Mouse (Mus musculus) C2C12 (cell line): ENCODE data around the gene Srpk3.

Source experiments
- CEBPB ChIP-seq: IDR thresholded peaks from one replicate; pipeline ENCODE4 v1.6.1; 2011; ENCODE audit warnings: low read depth, mild to moderate bottlenecking, control low read depth, moderate library complexity
- CTCF ChIP-seq: IDR thresholded peaks from one replicate; pipeline ENCODE4 v1.5.1; 2011; ENCODE audit not compliant: control insufficient read depth, insufficient read depth, insufficient read length
- FOSL1 ChIP-seq: IDR thresholded peaks from one replicate; pipeline ENCODE4 v1.8.0; 2011; ENCODE audit warnings: mild to moderate bottlenecking, low read length; ENCODE audit not compliant: poor library complexity, insufficient read depth, severe bottlenecking
- MYOD1 ChIP-seq: IDR thresholded peaks from one replicate; pipeline ENCODE4 v1.6.1; 2011; ENCODE audit warnings: low read depth; ENCODE audit not compliant: control insufficient read depth, insufficient read length
- MYOG ChIP-seq: IDR thresholded peaks from one replicate; pipeline ENCODE4 v1.6.1; 2011; ENCODE audit not compliant: control insufficient read depth, insufficient read length; ENCODE audit errors: extremely low read depth
- USF1 ChIP-seq: IDR thresholded peaks from one replicate; pipeline ENCODE4 v1.6.1; 2011; ENCODE audit warnings: low read depth, mild to moderate bottlenecking, control low read depth, moderate library complexity

GRCm38 (mm10) chrX:73797511-73797910 lies 23.3 kb downstream of the Srpk3 start:
- TF ChIP-seq CTCF = no peak
- TF ChIP-seq MYOG = no peak
- no peak for TF ChIP-seq MYOD1
- no peak for TF ChIP-seq USF1
- no peak for TF ChIP-seq FOSL1
- TF ChIP-seq CEBPB = no peak
